Mouse (Mus musculus): ENCODE measurements at regions not wholly inside any gene's neighbourhood (a gene's known extent, or its start where the extent isn't known, plus 50 kb on each side); places are given as distances from the start of the nearest gene placed in this dataset.

DNA sequence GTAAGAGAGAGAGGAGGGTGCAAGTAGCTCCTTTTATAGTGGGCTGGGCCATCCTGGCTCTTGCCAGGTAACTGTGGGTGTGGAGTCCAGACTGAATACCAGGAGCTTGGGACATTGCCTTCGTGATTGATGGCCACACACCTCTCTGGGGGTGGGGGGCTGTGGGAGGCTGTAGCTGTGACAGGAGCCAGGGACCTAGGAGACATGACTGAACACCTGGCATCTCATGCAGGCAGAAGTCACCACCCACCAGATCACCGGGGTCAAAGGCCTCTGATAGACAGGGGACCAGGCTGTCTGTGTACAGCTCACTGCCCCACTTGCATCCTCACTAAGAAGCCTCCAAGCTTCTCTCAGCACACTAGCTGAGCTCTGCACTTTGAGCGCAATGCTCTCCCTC lies 288.6 kb downstream of the Qk start:
- TF ChIP-seq CTCF (IDR thresholded peaks at IDR 0.05; ENCODE audit: low read depth, low read length), result no peak
- TF ChIP-seq POLR2A (IDR thresholded peaks at IDR 0.05; ENCODE audit: borderline replicate concordance, low read depth, low read length), result no peak
